Mouse (Mus musculus) midbrain, embryonic 16.5 days (tissue): ENCODE measurements around the gene Foxo3. TPM values are rescaled to one million over a fixed set of nuclear protein-coding genes. Genes with fewer than 3 reads are reported as not detected.

Experiments
- ATAC-seq: fragments of 200-750 bp; cut with Nextera tagmentation; 2 replicates; pipeline ENCODE4 v1.8.0; 2017; ENCODE audit warnings: moderate TSS enrichment
- H3K27ac ChIP-seq: fragments of 300-500 bp; sonication (generic); 2 replicates; pipeline ENCODE4 v1.5.1; 2014; ENCODE audit warnings: mild to moderate bottlenecking, low read length, mixed read lengths
- H3K27me3 ChIP-seq: fragments of 300-500 bp; sonication (generic); 2 replicates; pipeline ENCODE4 v1.6.1; 2014; ENCODE audit warnings: low read depth, low read length, mixed read lengths; ENCODE audit not compliant: control insufficient read depth, insufficient read depth
- H3K36me3 ChIP-seq: fragments of 300-500 bp; sonication (generic); 2 replicates; pipeline ENCODE4 v1.6.1; 2014; ENCODE audit warnings: mild to moderate bottlenecking, low read length, moderate library complexity, mixed read lengths; ENCODE audit not compliant: control insufficient read depth, insufficient read depth
- H3K4me1 ChIP-seq: fragments of 300-500 bp; sonication (generic); 2 replicates; pipeline ENCODE4 v1.6.1; 2014; ENCODE audit warnings: mild to moderate bottlenecking, low read length, mixed read lengths; ENCODE audit not compliant: control insufficient read depth, insufficient read depth
- H3K4me2 ChIP-seq: fragments of 300-500 bp; sonication (generic); 2 replicates; pipeline ENCODE4 v1.6.1; 2014; ENCODE audit warnings: mild to moderate bottlenecking, low read length, mixed read lengths
- H3K4me3 ChIP-seq: fragments of 300-500 bp; sonication (generic); 2 replicates; pipeline ENCODE4 v1.5.1; 2014; ENCODE audit warnings: low read depth, mild to moderate bottlenecking, low read length, moderate library complexity, mixed read lengths
- H3K9ac ChIP-seq: fragments of 300-500 bp; sonication (generic); 2 replicates; pipeline ENCODE4 v1.6.1; 2014; ENCODE audit warnings: low read depth, low read length, mixed read lengths
- H3K9me3 ChIP-seq: fragments of 300-500 bp; sonication (generic); replicated peaks from 2 replicates; pipeline ENCODE4 v1.6.1; 2014; ENCODE audit warnings: mild to moderate bottlenecking, low read length, mixed read lengths; ENCODE audit not compliant: control insufficient read depth, poor library complexity, severe bottlenecking
- WGBS: fragments of 180-500 bp; shearing (Covaris S2); extraction: QIAGEN DNeasy Blood & Tissue Kit; methylation state at CpG from one replicate; pipeline ENCODE4 v1.1.7; 2014; 5-methylcytosine and 5-hydroxymethylcytosine counted together
- polyA plus RNA-seq: library from polyadenylated mRNA; unstranded; fragments of >200 nt; fragmentation: Nextera tagmentation; extraction: Ambion mirVana; gene quantifications from 2 replicates; pipeline ENCODE4 v1.2.1, GENCODE M21; 2015

The Foxo3 gene
- polyA plus RNA-seq, 1 experiment from 2014 or later = 3.8 TPM

DNA sequence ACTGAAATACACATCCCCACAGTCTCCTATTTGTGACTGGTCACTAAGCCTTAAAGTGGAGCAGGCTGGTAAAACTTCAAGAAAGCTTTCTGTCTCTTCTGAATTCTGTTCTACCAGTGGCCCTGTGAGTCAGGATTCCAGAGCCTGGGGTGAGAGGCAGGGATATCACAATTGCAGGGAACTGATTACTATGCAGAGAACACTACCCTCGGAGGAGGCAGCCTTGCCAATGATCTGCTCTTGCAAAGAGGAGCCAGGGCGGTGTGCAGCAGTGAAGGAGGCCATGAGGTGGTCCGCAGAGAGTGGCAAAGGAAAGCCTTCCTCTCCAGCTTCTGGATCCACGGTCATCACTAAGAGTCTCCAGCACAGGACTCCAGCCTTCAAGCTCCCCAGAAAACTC, 34.8 kb downstream of the Foxo3 start:
- 60% methylated on average over 4 of the region's 4 CpGs for WGBS
- Histone ChIP-seq H3K4me3 (no peak overlapping the region), H3K9me3 (no peaks in the 10 kb centered on the region), H3K4me1 (peaks cover 6% of the 10 kb centered on the region), H3K27ac (no peak overlapping the region), H3K4me2 (no peak overlapping the region), H3K27me3 (no peaks in the 10 kb centered on the region), H3K36me3 (no peaks in the 10 kb centered on the region), H3K9ac (no peak overlapping the region)
- ATAC-seq = no peak

DNA sequence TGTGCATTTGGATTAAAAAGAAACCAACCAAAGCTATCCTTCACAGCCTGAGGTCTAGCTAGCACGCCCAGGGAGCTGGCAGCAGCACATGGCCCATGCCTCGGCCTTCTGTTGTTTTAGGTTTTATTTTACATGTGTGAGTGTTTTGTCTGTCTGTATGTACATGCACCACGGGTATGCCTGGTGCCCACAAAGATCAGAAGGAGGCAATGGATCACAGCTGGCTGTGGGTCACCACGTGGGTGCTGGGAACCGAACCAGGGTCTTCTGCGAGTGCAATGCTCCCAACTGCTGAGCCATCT, 36.8 kb downstream of the Foxo3 start:
- H3K4me3 ChIP-seq = no peak overlapping the region
- ATAC-seq = no peak
- H3K4me2 ChIP-seq = no peak overlapping the region
- peaks cover 6% of the 10 kb centered on the region; the same call in 1 of the 2 replicates for H3K4me1 ChIP-seq
- no peaks in the 10 kb centered on the region for H3K9me3 ChIP-seq
- WGBS = 87% methylated on average over 6 of the region's 6 CpGs
- no peaks in the 10 kb centered on the region for H3K36me3 ChIP-seq
- no peak overlapping the region for H3K9ac ChIP-seq
- no peak overlapping the region for H3K27ac ChIP-seq
- no peaks in the 10 kb centered on the region for H3K27me3 ChIP-seq

DNA sequence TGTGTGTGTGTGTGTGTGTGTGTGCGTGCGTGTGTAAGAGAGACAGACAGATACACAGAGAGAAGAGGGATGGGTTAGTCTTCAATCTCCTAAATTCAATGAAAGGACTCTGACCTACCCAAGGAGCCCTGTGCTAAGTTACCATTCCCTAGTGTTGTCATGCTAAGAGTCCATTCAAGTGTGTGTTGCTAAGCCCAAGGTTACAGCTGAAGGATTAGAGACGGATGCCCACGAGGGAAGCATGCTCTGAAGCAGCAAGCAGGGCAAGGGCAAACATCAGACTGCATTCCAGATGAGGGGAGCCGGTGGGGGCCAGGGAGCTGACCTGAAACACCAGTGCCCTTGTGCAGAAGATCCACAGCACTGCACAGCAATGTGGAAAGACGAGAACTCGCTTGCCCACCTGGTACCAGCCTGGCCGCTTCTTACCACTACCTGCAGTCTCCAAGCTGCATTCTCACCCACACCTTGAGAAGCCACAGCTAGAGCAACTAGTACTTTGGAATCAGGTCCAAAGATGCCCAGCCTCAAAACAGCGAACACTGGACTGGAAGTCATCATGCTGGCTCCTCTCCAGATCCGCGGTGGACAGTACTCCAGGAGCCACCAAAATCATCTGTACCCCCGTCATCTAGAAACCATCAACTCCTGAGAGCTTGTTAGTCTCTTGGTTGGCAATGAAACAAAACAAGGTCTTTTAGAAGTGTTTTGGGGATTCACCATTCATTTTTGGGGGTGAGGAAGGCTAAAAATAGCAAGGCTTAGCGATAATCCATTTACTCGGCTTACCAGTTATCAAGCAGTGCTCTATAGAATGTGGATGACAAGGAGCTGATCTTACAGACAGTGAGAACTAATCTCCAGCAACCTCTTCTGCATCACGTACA, 37.4 kb downstream of the Foxo3 start:
- Histone ChIP-seq H3K27ac (no peak overlapping the region), H3K27me3 (no peaks in the 10 kb centered on the region), H3K9me3 (no peaks in the 10 kb centered on the region), H3K9ac (no peak overlapping the region), H3K4me2 (no peak overlapping the region), H3K4me1 (peaks cover 6% of the 10 kb centered on the region; the same call in 1 of the 2 replicates), H3K36me3 (no peaks in the 10 kb centered on the region), H3K4me3 (no peak overlapping the region)
- WGBS = 72% methylated on average over 15 of the region's 15 CpGs
- ATAC-seq = no peak

DNA sequence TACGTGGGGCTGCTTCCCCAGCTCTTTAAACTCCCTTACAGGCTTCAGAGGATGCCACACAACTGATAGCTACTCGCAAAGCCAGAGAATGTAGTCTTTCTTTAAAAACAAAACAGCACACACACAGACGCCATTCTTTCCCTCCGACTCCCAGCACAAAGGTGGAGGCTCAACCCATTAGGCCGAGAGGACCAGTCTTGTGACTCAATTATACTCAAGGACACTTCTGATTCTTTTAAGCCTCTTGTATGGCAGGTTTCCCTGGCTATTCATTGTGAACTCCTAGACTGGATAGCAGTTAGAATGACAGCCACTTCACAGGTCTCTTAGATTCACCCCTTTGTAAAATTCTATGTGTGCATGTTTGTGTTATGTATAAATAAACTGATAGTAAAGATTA, 38.3 kb downstream of the Foxo3 start:
- ATAC-seq = no peak
- Histone ChIP-seq H3K4me1 (peaks cover 6% of the 10 kb centered on the region; the same call in 1 of the 2 replicates), H3K27me3 (no peaks in the 10 kb centered on the region), H3K9ac (no peak overlapping the region), H3K36me3 (no peaks in the 10 kb centered on the region), H3K4me3 (no peak overlapping the region), H3K4me2 (no peak overlapping the region), H3K9me3 (no peaks in the 10 kb centered on the region), H3K27ac (no peak overlapping the region)
- 45% methylated on average over 5 of the region's 5 CpGs for WGBS

DNA sequence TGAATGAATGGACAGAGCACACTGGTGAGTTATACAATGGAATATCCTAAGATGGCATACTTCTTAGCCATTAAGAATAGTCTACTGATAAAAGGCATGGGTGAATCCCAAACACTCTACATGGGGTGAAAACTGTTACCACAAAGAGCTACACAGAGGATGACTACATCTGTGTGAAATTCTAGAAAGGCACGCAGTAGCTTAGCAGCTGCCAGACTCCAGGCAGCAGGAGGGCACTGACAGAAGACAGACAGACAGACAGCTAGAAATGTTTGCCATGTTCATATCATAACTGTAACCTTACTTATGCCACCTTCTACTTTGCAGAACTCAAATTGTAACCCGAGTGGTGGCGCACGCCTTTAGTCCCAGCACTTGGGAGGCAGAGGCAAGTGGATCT, 39.0 kb downstream of the Foxo3 start:
- H3K9ac ChIP-seq = no peak overlapping the region
- whole genome bisulfite sequencing = 94% methylated on average over 4 of the region's 4 CpGs
- no peak for ATAC-seq

DNA sequence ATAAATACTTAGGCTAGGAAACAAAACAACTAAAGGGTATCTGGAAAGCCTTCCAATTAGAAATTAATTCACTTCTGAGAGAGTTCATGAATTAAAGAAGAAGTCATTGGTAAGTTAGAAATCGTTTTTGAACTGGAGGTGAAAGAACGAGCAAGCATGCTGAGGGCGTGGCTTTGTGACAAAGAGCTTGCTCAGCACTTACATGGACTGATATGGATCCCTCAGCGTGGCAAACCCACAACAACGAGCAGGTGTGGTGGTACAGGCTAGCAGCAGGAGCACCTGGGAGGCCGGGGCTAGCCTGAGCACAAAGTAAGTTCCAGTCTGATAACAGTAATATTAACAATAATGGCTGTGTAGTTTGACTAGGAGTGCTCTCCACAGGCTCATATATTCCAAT, 41.2 kb downstream of the Foxo3 start:
- H3K9ac ChIP-seq = no peak overlapping the region
- 81% methylated on average over 6 of the region's 6 CpGs for WGBS
- H3K27ac ChIP-seq = no peak overlapping the region
- peaks cover 9% of the 10 kb centered on the region; the same call in 1 of the 2 replicates for H3K4me1 ChIP-seq
- H3K4me2 ChIP-seq = no peak overlapping the region
- H3K36me3 ChIP-seq = no peaks in the 10 kb centered on the region
- no peak for ATAC-seq
- no peak overlapping the region for H3K4me3 ChIP-seq
- H3K27me3 ChIP-seq = no peaks in the 10 kb centered on the region
- no peaks in the 10 kb centered on the region for H3K9me3 ChIP-seq

More for the DNA sequence above, 39.0 kb downstream of the Foxo3 start:
- Histone ChIP-seq H3K4me1 (peaks cover 6% of the 10 kb centered on the region; the same call in 1 of the 2 replicates), H3K27me3 (no peaks in the 10 kb centered on the region), H3K4me2 (no peak overlapping the region), H3K4me3 (no peak overlapping the region), H3K27ac (no peak overlapping the region), H3K36me3 (no peaks in the 10 kb centered on the region), H3K9me3 (no peaks in the 10 kb centered on the region)

DNA sequence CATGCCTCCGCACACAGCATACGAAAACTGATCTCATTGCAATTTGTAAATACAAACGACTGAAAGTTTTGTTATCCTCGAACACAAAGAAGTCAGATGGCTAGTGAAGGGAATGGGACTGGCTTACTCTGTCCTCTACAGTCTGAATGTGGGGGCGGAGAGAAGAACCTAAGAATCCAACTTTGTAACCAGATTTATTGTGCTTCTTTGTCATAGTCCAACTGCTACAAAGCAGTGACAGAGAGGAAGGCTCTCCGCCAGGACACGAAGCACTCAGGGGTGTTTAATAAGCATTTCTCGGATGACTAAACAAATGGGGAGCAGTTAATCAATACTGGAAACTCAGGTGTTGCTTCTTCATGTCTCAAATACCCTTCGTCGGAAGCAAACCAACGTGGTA, 43.6 kb downstream of the Foxo3 start:
- Histone ChIP-seq H3K4me2 (no peak overlapping the region), H3K4me3 (no peak overlapping the region), H3K4me1 (0 out of 2 replicates have a peak, but pooled peaks cover 8% of the 10 kb centered on the region), H3K9ac (no peak overlapping the region), H3K9me3 (no peaks in the 10 kb centered on the region), H3K27ac (no peak overlapping the region), H3K27me3 (no peaks in the 10 kb centered on the region), H3K36me3 (no peaks in the 10 kb centered on the region)
- WGBS = 76% methylated on average over 11 of the region's 11 CpGs
- ATAC-seq = no peak

DNA sequence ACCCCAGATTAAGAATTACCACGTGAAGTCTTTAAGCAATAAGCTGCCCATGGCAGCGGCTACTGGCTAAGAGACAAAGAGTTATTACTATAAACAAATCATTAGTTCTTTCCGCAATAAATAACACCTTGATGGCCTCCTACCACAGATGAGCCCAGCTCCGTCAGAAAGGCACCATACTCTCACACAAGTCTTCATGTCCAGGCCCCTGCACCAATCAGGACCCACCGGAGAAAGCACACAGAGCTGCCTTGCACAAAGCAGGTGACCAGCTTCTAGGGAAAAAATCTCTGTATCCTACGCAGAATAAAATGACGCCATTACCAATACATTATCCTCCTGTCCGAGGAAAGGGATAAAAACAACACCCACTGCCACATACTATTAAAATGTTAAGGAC, 44.7 kb downstream of the Foxo3 start:
- no peaks in the 10 kb centered on the region for H3K27me3 ChIP-seq
- 82% methylated on average over 8 of the region's 8 CpGs for WGBS
- H3K4me1 ChIP-seq = 0 out of 2 replicates have a peak, but pooled peaks cover 8% of the 10 kb centered on the region
- ATAC-seq = no peak
- H3K4me3 ChIP-seq = no peak overlapping the region
- H3K4me2 ChIP-seq = no peak overlapping the region
- no peak overlapping the region for H3K9ac ChIP-seq
- no peaks in the 10 kb centered on the region for H3K36me3 ChIP-seq
- H3K9me3 ChIP-seq = no peaks in the 10 kb centered on the region
- no peak overlapping the region for H3K27ac ChIP-seq

DNA sequence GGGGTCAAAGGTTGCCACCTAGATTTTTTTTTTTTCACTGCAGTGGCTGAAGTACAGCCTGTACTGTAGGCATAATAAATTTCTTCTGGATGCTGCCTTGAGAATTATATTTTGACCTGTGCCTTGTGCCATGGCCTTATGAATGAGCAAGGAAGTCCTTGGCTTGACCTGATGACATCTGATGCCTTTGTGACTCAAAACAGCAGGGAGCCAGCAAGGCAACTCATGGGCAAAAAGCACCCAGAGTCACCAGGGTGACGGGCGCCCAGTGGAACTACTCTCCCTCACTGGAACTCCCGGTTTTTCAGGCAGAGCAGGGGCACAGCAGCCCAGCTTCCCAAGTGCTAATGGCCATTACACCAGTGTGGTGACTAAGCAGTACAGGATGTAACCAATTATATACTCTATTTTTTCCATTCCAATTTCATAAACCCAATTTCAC, 45.4 kb downstream of the Foxo3 start:
- no peak overlapping the region for H3K9ac ChIP-seq
- H3K9me3 ChIP-seq = no peaks in the 10 kb centered on the region
- 79% methylated on average over 3 of the region's 3 CpGs for WGBS
- no peak for ATAC-seq
- no peak overlapping the region for H3K27ac ChIP-seq
- H3K4me1 ChIP-seq = 0 out of 2 replicates have a peak, but pooled peaks cover 8% of the 10 kb centered on the region
- no peak overlapping the region for H3K4me2 ChIP-seq
- no peaks in the 10 kb centered on the region for H3K27me3 ChIP-seq
- H3K36me3 ChIP-seq = no peaks in the 10 kb centered on the region
- H3K4me3 ChIP-seq = no peak overlapping the region
